Mouse (Mus musculus) cerebellum, postnatal 10 days (tissue): Measurements from ENCODE around the gene Lpar6.

Experiments
- DNase-seq, 2 experiments: peaks; one replicate each; pipeline ENCODE4 v3.0.0; 2021; ENCODE audit warnings: mixed read lengths in 2 of 2

The Lpar6 gene

GRCm38 (mm10) chr14:73257348-73257747 lies 19.7 kb downstream of the Lpar6 start:
- no peak for DNase-seq

- DNase-seq = no peak
Measured at GRCm38 (mm10) chr14:73258181-73258580, 20.5 kb downstream of the Lpar6 start.

- DNase-seq = no peak
Measured at GRCm38 (mm10) chr14:73262210-73262609, 24.5 kb downstream of the Lpar6 start.

- DNase-seq = peak; percentile 8 to 24
Measured at GRCm38 (mm10) chr14:73266166-73266565, 28.5 kb downstream of the Lpar6 start.

GRCm38 (mm10) chr14:73271807-73272206 lies 34.1 kb downstream of the Lpar6 start:
- no peak for DNase-seq

- DNase-seq = no peak
Measured at GRCm38 (mm10) chr14:73279096-73279495, 41.4 kb downstream of the Lpar6 start.

- DNase-seq = peak; percentile 23
Measured at GRCm38 (mm10) chr14:73280996-73281395, 43.3 kb downstream of the Lpar6 start.

GRCm38 (mm10) chr14:73289915-73290314 lies 52.2 kb downstream of the Lpar6 start:
- DNase-seq = no peak

GRCm38 (mm10) chr14:73292434-73292833 lies 54.7 kb downstream of the Lpar6 start:
- DNase-seq = no peak
